Mouse (Mus musculus) cerebellum, adult 11 months (tissue): Measurements from ENCODE around the gene Tex16.

ENCODE experiments used
- DNase-seq: peaks from one replicate; pipeline ENCODE4 v3.0.0; 2022

Tex16 gene

GRCm38 (mm10) chrX:112010707-112011106 lies at the start of gene Tex16:
Gene Tex16 (plus strand): TSS chrX:112011007.
- DNase-seq: no peak

- no peak for DNase-seq
These were observed 11.1 kb upstream of the Tex16 start for GRCm38 (mm10) chrX:111999661-112000060.
